Mouse (Mus musculus): ENCODE results near the gene Rassf8.

Rassf8 gene

GRCm38 (mm10) chr6:145746132-145746849, at the start of gene Rassf8:
Gene Rassf8 (plus strand): TSS chr6:145746748.
- DNase-seq (ENCODE audit: low spot score), result peak; percentile 28

- no peak for DNase-seq (ENCODE audit: low spot score)
These were observed 45.5 kb upstream of the Rassf8 start for GRCm38 (mm10) chr6:145701021-145701540.

GRCm38 (mm10) chr6:145703667-145704066, 42.9 kb upstream of the Rassf8 start:
- DNase-seq (ENCODE audit: low spot score), result no peak

GRCm38 (mm10) chr6:145709956-145710720, 36.4 kb upstream of the Rassf8 start:
- no peak for DNase-seq (ENCODE audit: low spot score)

- no peak for DNase-seq (ENCODE audit: low spot score)
These were observed 35.8 kb upstream of the Rassf8 start for GRCm38 (mm10) chr6:145710797-145711196.

GRCm38 (mm10) chr6:145711320-145711719, 35.2 kb upstream of the Rassf8 start:
- DNase-seq (ENCODE audit: low spot score), result no peak

- no peak for DNase-seq (ENCODE audit: low spot score)
These were observed 33.1 kb upstream of the Rassf8 start for GRCm38 (mm10) chr6:145713241-145714114.

- DNase-seq (ENCODE audit: low spot score), result no peak
These were observed 32.4 kb upstream of the Rassf8 start for GRCm38 (mm10) chr6:145714131-145714530.

- DNase-seq (ENCODE audit: low spot score), result no peak
These were observed 24.0 kb upstream of the Rassf8 start for GRCm38 (mm10) chr6:145722596-145722995.

- DNase-seq (ENCODE audit: low spot score), result no peak
These were observed 23.3 kb upstream of the Rassf8 start for GRCm38 (mm10) chr6:145723131-145723863.

- no peak for DNase-seq (ENCODE audit: low spot score)
These were observed 20.7 kb upstream of the Rassf8 start for GRCm38 (mm10) chr6:145725849-145726248.

GRCm38 (mm10) chr6:145726986-145727385, 19.6 kb upstream of the Rassf8 start:
- DNase-seq (ENCODE audit: low spot score), result no peak

GRCm38 (mm10) chr6:145732868-145733267, 13.7 kb upstream of the Rassf8 start:
- no peak for DNase-seq (ENCODE audit: low spot score)

- no peak for DNase-seq (ENCODE audit: low spot score)
These were observed 13.3 kb upstream of the Rassf8 start for GRCm38 (mm10) chr6:145733276-145733675.

- DNase-seq (ENCODE audit: low spot score), result no peak
These were observed 12.6 kb upstream of the Rassf8 start for GRCm38 (mm10) chr6:145733911-145734310.

- DNase-seq (ENCODE audit: low spot score), result no peak
These were observed 10.4 kb upstream of the Rassf8 start for GRCm38 (mm10) chr6:145736099-145736498.

GRCm38 (mm10) chr6:145739231-145739630, 7.3 kb upstream of the Rassf8 start:
- DNase-seq (ENCODE audit: low spot score), result no peak

GRCm38 (mm10) chr6:145740011-145740410, 6.5 kb upstream of the Rassf8 start:
- DNase-seq (ENCODE audit: low spot score), result no peak

- DNase-seq (ENCODE audit: low spot score), result no peak
These were observed 1.3 kb upstream of the Rassf8 start for GRCm38 (mm10) chr6:145745291-145745690.

GRCm38 (mm10) chr6:145746921-145747670, 548 bp downstream of the Rassf8 start:
- DNase-seq (ENCODE audit: low spot score), result no peak

Measured in c-Kit-positive CD71-positive TER-119-positive erythroid progenitor cells, embryonic 14.5 days (primary cell).